ENCODE assay signal across 8 mouse cellular contexts in genomic region chr13:42053656-42054055, GRCm38 (mm10). TPM values are rescaled to one million over a fixed set of nuclear protein-coding genes. Genes with fewer than 3 reads are reported as not detected.
DNase-seq lines count a peak whose midpoint lies in the region; ATAC-seq lines count a peak whose summit lies in the region.

No protein-coding gene starts in this region.

- H3K4me3 ChIP-seq in heart, embryonic 13.5 days, result peak overlapping the region; percentile 76
- peak overlapping the region; percentile 92 for H3K4me3 ChIP-seq in hindbrain, embryonic 12.5 days
- peak overlapping the region; percentile 93 for H3K4me3 ChIP-seq in midbrain, embryonic 12.5 days

- H3K27me3 ChIP-seq in heart, embryonic 13.5 days (replicated peaks), result no peaks in the 10 kb centered on the region
- H3K27me3 ChIP-seq in hindbrain, embryonic 12.5 days, result no peaks in the 10 kb centered on the region
- no peaks in the 10 kb centered on the region for H3K27me3 ChIP-seq in midbrain, embryonic 12.5 days

- no peaks in the 10 kb centered on the region for H3K9me3 ChIP-seq in heart, embryonic 13.5 days
- H3K9me3 ChIP-seq in hindbrain, embryonic 12.5 days (replicated peaks), result no peaks in the 10 kb centered on the region
- H3K9me3 ChIP-seq in midbrain, embryonic 12.5 days, result no peaks in the 10 kb centered on the region

- no peak for ATAC-seq in heart, embryonic 13.5 days (ENCODE audit: extremely low read depth, insufficient number of reproducible peaks, low FRiP score, low TSS enrichment)
- ATAC-seq in hindbrain, embryonic 12.5 days (ENCODE audit: low FRiP score), result no peak
- ATAC-seq in midbrain, embryonic 12.5 days (ENCODE audit: low FRiP score, low read depth), result no peak

- peaks cover 31% of the 10 kb centered on the region for H3K4me1 ChIP-seq in heart, embryonic 13.5 days
- peaks cover 9% of the 10 kb centered on the region for H3K4me1 ChIP-seq in hindbrain, embryonic 12.5 days
- H3K4me1 ChIP-seq in midbrain, embryonic 12.5 days, result peaks cover 29% of the 10 kb centered on the region

- H3K27ac ChIP-seq in heart, embryonic 13.5 days (replicated peaks), result peak overlapping the region; percentile 97; the same call in 1 of the 2 replicates
- H3K27ac ChIP-seq in hindbrain, embryonic 12.5 days, result 0 out of 2 replicates have a peak overlapping the region, but pooled peaks have one; percentile 99
- H3K27ac ChIP-seq in midbrain, embryonic 12.5 days (replicated peaks), result peak overlapping the region; percentile 98; the same call in 1 of the 2 replicates

- peak overlapping the region; percentile 96 for H3K9ac ChIP-seq in heart, embryonic 13.5 days
- peak overlapping the region; percentile 92 for H3K9ac ChIP-seq in hindbrain, embryonic 12.5 days
- peak overlapping the region; percentile 95 for H3K9ac ChIP-seq in midbrain, embryonic 12.5 days (replicated peaks)

- no peak for DNase-seq in heart, postnatal 14 days
- peak; percentile 16 for DNase-seq in Muller cell, postnatal 12 days (ENCODE audit: inconsistent ontology term)
- no peak for DNase-seq in layer of hippocampus, adult 18-20 months (ENCODE audit: low spot score in 2 of 2)
- no peak for DNase-seq in kidney, adult 8-10 months
- no peak for DNase-seq in kidney, adult 11 months

- intact Hi-C loops in heart, postnatal 14 days (cut with DNase I), result loop anchor here (5.0 kb wide), 3 partner anchors 44 to 411 kb away; partner anchors contain the start of gene Edn1

- peak overlapping the region; percentile 85 for H3K4me2 ChIP-seq in heart, embryonic 13.5 days
- H3K4me2 ChIP-seq in hindbrain, embryonic 12.5 days (replicated peaks), result peak overlapping the region; percentile 83
- peak overlapping the region; percentile 74 for H3K4me2 ChIP-seq in midbrain, embryonic 12.5 days (replicated peaks)

- H3K36me3 ChIP-seq in heart, embryonic 13.5 days, result peaks cover 31% of the 10 kb centered on the region
- H3K36me3 ChIP-seq in hindbrain, embryonic 12.5 days, result peaks cover 13% of the 10 kb centered on the region
- peaks cover 25% of the 10 kb centered on the region for H3K36me3 ChIP-seq in midbrain, embryonic 12.5 days

- WGBS in heart, embryonic 13.5 days, result 27% methylated on average over 2 of the region's 2 CpGs
- WGBS in hindbrain, embryonic 12.5 days, result 25% methylated on average over 2 of the region's 2 CpGs
- 30% methylated on average over 2 of the region's 2 CpGs for WGBS in midbrain, embryonic 12.5 days

RNA-seq across cellular contexts. Expression of gene Hivep1, which starts 1.8 kb away (rescaled TPM):
- 8.3 and 8.5 TPM in 2 replicates for polyA plus RNA-seq in heart, embryonic 13.5 days (2015; fragmentation: Nextera tagmentation; extraction: Ambion mirVana)
- 10 to 100 TPM; 21.2 to 23.7 TPM for total RNA-seq in heart, postnatal 14 days (2021)
- 19.0 TPM in 2 replicates for polyA plus RNA-seq in hindbrain, embryonic 12.5 days (2016; fragmentation: Nextera tagmentation; extraction: Ambion mirVana)
- 17.1 and 18.5 TPM in 2 replicates for polyA plus RNA-seq in midbrain, embryonic 12.5 days (2016; fragmentation: Nextera tagmentation; extraction: Ambion mirVana)
- 10 to 100 TPM; 23.4 to 27.7 TPM for total RNA-seq in layer of hippocampus, adult 18-20 months (2021)
